Mouse (Mus musculus): ENCODE data around the gene Frmd5. TPM values are rescaled to one million over a fixed set of nuclear protein-coding genes. Genes with fewer than 3 reads are reported as not detected.

Frmd5 gene
- polyA plus RNA-seq, 1 experiment from 2014 or later, result 25.6 TPM

GRCm38 (mm10) chr2:121620582-121621261 lies 186.2 kb downstream of the Frmd5 start:
- Histone ChIP-seq H3K4me1 (replicated peaks) (peaks cover 4% of the 10 kb centered on the region; the same call in 1 of the 2 replicates), H3K4me3 (no peak overlapping the region), H3K27me3 (replicated peaks) (no peaks in the 10 kb centered on the region), H3K9ac (no peak overlapping the region), H3K27ac (ENCODE audit: poor library complexity, severe bottlenecking) (no peak overlapping the region), H3K9me3 (replicated peaks) (no peaks in the 10 kb centered on the region), H3K36me3 (no peaks in the 10 kb centered on the region), H3K4me2 (no peak overlapping the region)
- ATAC-seq (ENCODE audit: insufficient number of reproducible peaks, low FRiP score), result no peak
- WGBS, result 88% methylated on average over 7 of the region's 7 CpGs

GRCm38 (mm10) chr2:121615199-121615559 lies 191.7 kb downstream of the Frmd5 start:
- Histone ChIP-seq H3K4me3 (no peak overlapping the region), H3K27ac (ENCODE audit: poor library complexity, severe bottlenecking) (no peak overlapping the region), H3K4me2 (no peak overlapping the region), H3K4me1 (replicated peaks) (peaks cover 13% of the 10 kb centered on the region), H3K36me3 (no peaks in the 10 kb centered on the region), H3K9me3 (replicated peaks) (no peaks in the 10 kb centered on the region), H3K9ac (no peak overlapping the region), H3K27me3 (replicated peaks) (no peaks in the 10 kb centered on the region)
- no peak for ATAC-seq (ENCODE audit: insufficient number of reproducible peaks, low FRiP score)
- WGBS, result 62% methylated on average over 7 of the region's 7 CpGs

GRCm38 (mm10) chr2:121614483-121615198 lies 192.2 kb downstream of the Frmd5 start:
- Histone ChIP-seq H3K36me3 (no peaks in the 10 kb centered on the region), H3K4me3 (no peak overlapping the region), H3K27ac (ENCODE audit: poor library complexity, severe bottlenecking) (no peak overlapping the region), H3K27me3 (replicated peaks) (no peaks in the 10 kb centered on the region), H3K9me3 (replicated peaks) (no peaks in the 10 kb centered on the region), H3K4me1 (replicated peaks) (peaks cover 17% of the 10 kb centered on the region), H3K9ac (no peak overlapping the region), H3K4me2 (no peak overlapping the region)
- no peak for ATAC-seq (ENCODE audit: insufficient number of reproducible peaks, low FRiP score)
- WGBS, result 64% methylated on average over 9 of the region's 9 CpGs

- H3K27me3 ChIP-seq (replicated peaks), result no peaks in the 10 kb centered on the region
- H3K9me3 ChIP-seq (replicated peaks), result no peaks in the 10 kb centered on the region; the same call in 1 of the 2 replicates
- H3K36me3 ChIP-seq, result no peaks in the 10 kb centered on the region
- no peak overlapping the region for H3K4me3 ChIP-seq
- 67% methylated on average over 5 of the region's 5 CpGs for WGBS
- no peak overlapping the region for H3K4me2 ChIP-seq
- no peak overlapping the region for H3K27ac ChIP-seq (ENCODE audit: poor library complexity, severe bottlenecking)
- H3K9ac ChIP-seq, result no peak overlapping the region
- no peak for ATAC-seq (ENCODE audit: insufficient number of reproducible peaks, low FRiP score)
- H3K4me1 ChIP-seq (replicated peaks), result peaks cover 17% of the 10 kb centered on the region
Measured at GRCm38 (mm10) chr2:121612112-121612511, 194.8 kb downstream of the Frmd5 start.

- H3K27me3 ChIP-seq (replicated peaks), result no peaks in the 10 kb centered on the region
- H3K9me3 ChIP-seq (replicated peaks), result no peaks in the 10 kb centered on the region; the same call in 1 of the 2 replicates
- H3K9ac ChIP-seq, result no peak overlapping the region
- ATAC-seq (ENCODE audit: insufficient number of reproducible peaks, low FRiP score), result no peak
- peaks cover 17% of the 10 kb centered on the region for H3K4me1 ChIP-seq (replicated peaks)
- no peak overlapping the region for H3K4me3 ChIP-seq
- H3K36me3 ChIP-seq, result no peaks in the 10 kb centered on the region
- WGBS, result 52% methylated on average over 17 of the region's 17 CpGs
- no peak overlapping the region for H3K4me2 ChIP-seq
- no peak overlapping the region for H3K27ac ChIP-seq (ENCODE audit: poor library complexity, severe bottlenecking)
Measured at GRCm38 (mm10) chr2:121610008-121610884, 196.6 kb downstream of the Frmd5 start.

- no peak overlapping the region for H3K4me2 ChIP-seq
- no peaks in the 10 kb centered on the region for H3K27me3 ChIP-seq (replicated peaks)
- no peak overlapping the region for H3K9ac ChIP-seq
- 71% methylated on average over 11 of the region's 11 CpGs for WGBS
- no peaks in the 10 kb centered on the region for H3K36me3 ChIP-seq
- H3K27ac ChIP-seq (ENCODE audit: poor library complexity, severe bottlenecking), result no peak overlapping the region
- ATAC-seq (ENCODE audit: insufficient number of reproducible peaks, low FRiP score), result no peak
- no peaks in the 10 kb centered on the region; the same call in 1 of the 2 replicates for H3K9me3 ChIP-seq (replicated peaks)
- H3K4me3 ChIP-seq, result no peak overlapping the region
- peaks cover 12% of the 10 kb centered on the region for H3K4me1 ChIP-seq (replicated peaks)
Measured at GRCm38 (mm10) chr2:121609141-121609724, 197.7 kb downstream of the Frmd5 start.

GRCm38 (mm10) chr2:121602397-121602796 lies 204.5 kb downstream of the Frmd5 start:
- Histone ChIP-seq H3K9ac (no peak overlapping the region), H3K9me3 (replicated peaks) (no peaks in the 10 kb centered on the region; the same call in 1 of the 2 replicates), H3K4me2 (no peak overlapping the region), H3K36me3 (no peaks in the 10 kb centered on the region), H3K27me3 (replicated peaks) (no peaks in the 10 kb centered on the region; the same call in 1 of the 2 replicates), H3K4me3 (no peak overlapping the region), H3K27ac (ENCODE audit: poor library complexity, severe bottlenecking) (no peak overlapping the region), H3K4me1 (replicated peaks) (peaks cover 11% of the 10 kb centered on the region)
- WGBS, result 68% methylated on average over 4 of the region's 4 CpGs
- no peak for ATAC-seq (ENCODE audit: insufficient number of reproducible peaks, low FRiP score)

GRCm38 (mm10) chr2:121601543-121601942 lies 205.3 kb downstream of the Frmd5 start:
- no peaks in the 10 kb centered on the region for H3K9me3 ChIP-seq (replicated peaks)
- H3K36me3 ChIP-seq, result no peaks in the 10 kb centered on the region
- H3K4me2 ChIP-seq, result no peak overlapping the region
- no peaks in the 10 kb centered on the region; the same call in 1 of the 2 replicates for H3K27me3 ChIP-seq (replicated peaks)
- H3K27ac ChIP-seq (ENCODE audit: poor library complexity, severe bottlenecking), result no peak overlapping the region
- H3K4me3 ChIP-seq, result no peak overlapping the region
- H3K4me1 ChIP-seq (replicated peaks), result peaks cover 11% of the 10 kb centered on the region
- ATAC-seq (ENCODE audit: insufficient number of reproducible peaks, low FRiP score), result no peak
- WGBS, result 66% methylated on average over 7 of the region's 7 CpGs
- no peak overlapping the region for H3K9ac ChIP-seq

GRCm38 (mm10) chr2:121600736-121601135 lies 206.2 kb downstream of the Frmd5 start:
- ATAC-seq (ENCODE audit: insufficient number of reproducible peaks, low FRiP score), result no peak
- Histone ChIP-seq H3K4me1 (replicated peaks) (peaks cover 11% of the 10 kb centered on the region), H3K4me2 (no peak overlapping the region), H3K9me3 (replicated peaks) (no peaks in the 10 kb centered on the region), H3K36me3 (no peaks in the 10 kb centered on the region), H3K9ac (no peak overlapping the region), H3K27me3 (replicated peaks) (no peaks in the 10 kb centered on the region; the same call in 1 of the 2 replicates), H3K27ac (ENCODE audit: poor library complexity, severe bottlenecking) (no peak overlapping the region), H3K4me3 (no peak overlapping the region)
- 73% methylated on average over 8 of the region's 8 CpGs for WGBS

GRCm38 (mm10) chr2:121598249-121598648 lies 208.6 kb downstream of the Frmd5 start:
- Histone ChIP-seq H3K4me2 (no peak overlapping the region), H3K36me3 (no peaks in the 10 kb centered on the region), H3K27ac (ENCODE audit: poor library complexity, severe bottlenecking) (no peak overlapping the region), H3K27me3 (replicated peaks) (no peaks in the 10 kb centered on the region), H3K4me3 (no peak overlapping the region), H3K4me1 (replicated peaks) (peaks cover 34% of the 10 kb centered on the region), H3K9me3 (replicated peaks) (no peaks in the 10 kb centered on the region), H3K9ac (no peak overlapping the region)
- no peak for ATAC-seq (ENCODE audit: insufficient number of reproducible peaks, low FRiP score)
- WGBS, result 61% methylated on average over 7 of the region's 7 CpGs

Measured in heart, embryonic 12.5 days (tissue).